Mouse (Mus musculus) forebrain, embryonic 13.5 days (tissue): ENCODE results near the gene Cend1. TPM values are rescaled to one million over a fixed set of nuclear protein-coding genes. Genes with fewer than 3 reads are reported as not detected.

Experiments
- ATAC-seq: fragments of 200-750 bp; cut with Nextera tagmentation; 2 replicates; pipeline ENCODE4 v1.8.0; 2017
- H3K27ac ChIP-seq: fragments of 300-500 bp; sonication (generic); 2 replicates; pipeline ENCODE4 v1.5.1; 2015; ENCODE audit warnings: inconsistent platforms, mild to moderate bottlenecking, moderate library complexity
- H3K27me3 ChIP-seq: fragments of 300-500 bp; sonication (generic); 2 replicates; pipeline ENCODE4 v1.6.1; 2015; ENCODE audit warnings: mild to moderate bottlenecking, inconsistent platforms
- H3K36me3 ChIP-seq: fragments of 300-500 bp; sonication (generic); 2 replicates; pipeline ENCODE4 v1.6.1; 2015; ENCODE audit warnings: mild to moderate bottlenecking, inconsistent platforms; ENCODE audit not compliant: poor library complexity, severe bottlenecking
- H3K4me1 ChIP-seq: fragments of 300-500 bp; sonication (generic); 2 replicates; pipeline ENCODE4 v1.6.1; 2015; ENCODE audit warnings: inconsistent platforms
- H3K4me2 ChIP-seq: fragments of 300-500 bp; sonication (generic); 2 replicates; pipeline ENCODE4 v1.6.1; 2015; ENCODE audit warnings: inconsistent platforms, mild to moderate bottlenecking, moderate library complexity
- H3K4me3 ChIP-seq: fragments of 300-500 bp; sonication (generic); 2 replicates; pipeline ENCODE4 v1.5.1; 2015; ENCODE audit warnings: mild to moderate bottlenecking, inconsistent platforms
- H3K9ac ChIP-seq: fragments of 300-500 bp; sonication (generic); 2 replicates; pipeline ENCODE4 v1.6.1; 2015; ENCODE audit warnings: mild to moderate bottlenecking, inconsistent platforms
- H3K9me3 ChIP-seq: fragments of 300-500 bp; sonication (generic); replicated peaks from 2 replicates; pipeline ENCODE4 v1.6.1; 2016; ENCODE audit warnings: inconsistent platforms
- WGBS: fragments of 180-500 bp; shearing (Covaris S2); methylation state at CpG from one replicate; pipeline ENCODE4 v1.1.7; 2015; 5-methylcytosine and 5-hydroxymethylcytosine counted together
- polyA plus RNA-seq: library from polyadenylated mRNA; unstranded; fragments of >200 nt; fragmentation: Nextera tagmentation; extraction: Ambion mirVana; gene quantifications from 2 replicates; pipeline ENCODE4 v1.2.1, GENCODE M21; 2015

The Cend1 gene
- 27.3 and 27.5 TPM in 2 replicates for polyA plus RNA-seq

DNA sequence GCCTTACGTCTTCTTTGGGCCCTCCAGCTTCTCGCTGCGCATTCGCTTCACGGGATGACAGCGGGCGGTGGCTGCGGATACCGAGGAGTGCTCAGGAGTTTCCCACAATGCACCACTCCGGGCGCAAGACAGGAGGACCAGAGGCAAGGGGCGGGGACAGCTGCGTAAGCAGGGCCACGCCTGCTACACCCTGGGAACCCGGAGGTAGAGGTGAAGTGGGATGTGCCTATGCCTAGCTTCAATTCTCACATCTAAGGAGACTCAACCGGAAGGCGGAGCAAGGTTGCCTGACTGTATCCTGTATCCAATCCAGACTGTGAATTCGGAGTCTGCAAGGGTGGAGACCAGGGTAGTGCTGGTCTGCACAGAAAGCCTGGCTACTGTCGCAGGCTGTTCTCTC, at the start of gene Cend1:
TSS of gene Cend1 (minus strand) at position 182 of the 400 bp plus-strand sequence.
- peak within 1 kb of the TSS; percentile 52 for H3K4me3 ChIP-seq

DNA sequence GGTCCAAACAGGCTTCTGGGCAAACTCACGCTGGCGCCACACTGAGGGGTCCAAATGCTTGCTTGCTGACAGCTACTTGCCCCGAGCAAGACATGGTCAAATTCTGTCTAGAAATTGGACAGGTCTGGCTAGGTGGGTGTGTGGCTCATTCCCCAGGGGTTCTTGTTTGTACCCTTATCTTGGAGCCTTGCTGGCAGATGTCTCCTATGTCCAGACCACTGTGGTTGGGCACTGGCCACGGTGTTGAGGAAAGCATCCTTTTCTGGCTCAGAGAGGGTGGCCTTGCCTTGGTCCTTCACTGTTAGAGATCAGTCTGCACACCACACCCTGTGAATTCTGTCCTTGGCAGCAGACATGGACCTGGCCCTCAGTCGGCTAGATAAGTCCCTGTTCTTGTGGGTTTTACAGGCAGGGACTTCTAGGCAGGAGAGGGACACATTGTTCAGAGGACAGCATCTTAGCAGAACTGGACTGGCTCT, 49.0 kb upstream of the Cend1 start:
- H3K36me3 ChIP-seq, result no peaks in the 10 kb centered on the region
- WGBS, result 84% methylated on average over 5 of the region's 5 CpGs

More for the DNA sequence above, at the start of gene Cend1:
- H3K9ac ChIP-seq, result peak within 1 kb of the TSS; percentile 79
- peak within 1 kb of the TSS; percentile 91 for H3K4me2 ChIP-seq
- peaks cover 40% of the 10 kb centered on the region for H3K4me1 ChIP-seq
- ATAC-seq, result peak; percentile 87
- WGBS, result under 1% methylated on average over 19 of the region's 19 CpGs
- H3K27me3 ChIP-seq, result no peaks in the 10 kb centered on the region
- H3K36me3 ChIP-seq, result peaks cover 55% of the 10 kb centered on the region
- H3K9me3 ChIP-seq, result no peaks in the 10 kb centered on the region
- H3K27ac ChIP-seq, result peak within 1 kb of the TSS; percentile 62

GRCm38 (mm10) chr7:141477578-141478269, 48.4 kb upstream of the Cend1 start:
- no peak for ATAC-seq

More for the DNA sequence above, 49.0 kb upstream of the Cend1 start:
- no peak overlapping the region for H3K27ac ChIP-seq
- H3K27me3 ChIP-seq, result peaks cover 39% of the 10 kb centered on the region
- H3K4me3 ChIP-seq, result no peak overlapping the region
- no peak for ATAC-seq
- H3K9ac ChIP-seq, result no peak overlapping the region
- H3K4me2 ChIP-seq, result no peak overlapping the region
- peaks cover 56% of the 10 kb centered on the region for H3K4me1 ChIP-seq
- H3K9me3 ChIP-seq, result no peaks in the 10 kb centered on the region

GRCm38 (mm10) chr7:141476981-141477370, 47.7 kb upstream of the Cend1 start:
- H3K4me1 ChIP-seq, result peaks cover 46% of the 10 kb centered on the region
- H3K4me3 ChIP-seq, result no peak overlapping the region
- 31% methylated on average over 7 of the region's 7 CpGs for WGBS
- peak overlapping the region; percentile 87 for H3K4me2 ChIP-seq
- H3K9ac ChIP-seq, result no peak overlapping the region
- peak overlapping the region; percentile 25; the same call in 1 of the 2 replicates for H3K27ac ChIP-seq
- no peak for ATAC-seq
- peaks cover 31% of the 10 kb centered on the region for H3K27me3 ChIP-seq
- H3K9me3 ChIP-seq, result no peaks in the 10 kb centered on the region
- H3K36me3 ChIP-seq, result peaks cover 10% of the 10 kb centered on the region

More at GRCm38 (mm10) chr7:141477578-141478269, 48.4 kb upstream of the Cend1 start:
- Histone ChIP-seq H3K9ac (no peak overlapping the region), H3K36me3 (peaks cover 3% of the 10 kb centered on the region; the same call in 1 of the 2 replicates), H3K4me3 (no peak overlapping the region), H3K9me3 (no peaks in the 10 kb centered on the region), H3K4me1 (peaks cover 52% of the 10 kb centered on the region), H3K27me3 (peaks cover 33% of the 10 kb centered on the region), H3K4me2 (no peak overlapping the region), H3K27ac (no peak overlapping the region)
- 71% methylated on average over 4 of the region's 4 CpGs for WGBS

- H3K4me3 ChIP-seq, result peak overlapping the region; percentile 81
- peak overlapping the region; percentile 86 for H3K9ac ChIP-seq
- H3K27ac ChIP-seq, result peak overlapping the region; percentile 25; the same call in 1 of the 2 replicates
- peaks cover 14% of the 10 kb centered on the region for H3K36me3 ChIP-seq
- ATAC-seq, result no peak
- no peaks in the 10 kb centered on the region for H3K9me3 ChIP-seq
- 8% methylated on average over 17 of the region's 17 CpGs for WGBS
- H3K4me1 ChIP-seq, result peaks cover 41% of the 10 kb centered on the region
- peaks cover 27% of the 10 kb centered on the region for H3K27me3 ChIP-seq
- peak overlapping the region; percentile 87 for H3K4me2 ChIP-seq
These were observed 47.1 kb upstream of the Cend1 start for GRCm38 (mm10) chr7:141476226-141476980.

GRCm38 (mm10) chr7:141475805-141476158, 46.5 kb upstream of the Cend1 start:
- WGBS, result 4% methylated on average over 12 of the region's 12 CpGs
- H3K9ac ChIP-seq, result peak overlapping the region; percentile 86
- peak overlapping the region; percentile 81 for H3K4me3 ChIP-seq
- H3K4me2 ChIP-seq, result peak overlapping the region; percentile 87
- peaks cover 20% of the 10 kb centered on the region for H3K36me3 ChIP-seq
- ATAC-seq, result no peak
- peaks cover 35% of the 10 kb centered on the region for H3K4me1 ChIP-seq
- peaks cover 27% of the 10 kb centered on the region for H3K27me3 ChIP-seq
- no peaks in the 10 kb centered on the region for H3K9me3 ChIP-seq
- no peak overlapping the region for H3K27ac ChIP-seq

DNA sequence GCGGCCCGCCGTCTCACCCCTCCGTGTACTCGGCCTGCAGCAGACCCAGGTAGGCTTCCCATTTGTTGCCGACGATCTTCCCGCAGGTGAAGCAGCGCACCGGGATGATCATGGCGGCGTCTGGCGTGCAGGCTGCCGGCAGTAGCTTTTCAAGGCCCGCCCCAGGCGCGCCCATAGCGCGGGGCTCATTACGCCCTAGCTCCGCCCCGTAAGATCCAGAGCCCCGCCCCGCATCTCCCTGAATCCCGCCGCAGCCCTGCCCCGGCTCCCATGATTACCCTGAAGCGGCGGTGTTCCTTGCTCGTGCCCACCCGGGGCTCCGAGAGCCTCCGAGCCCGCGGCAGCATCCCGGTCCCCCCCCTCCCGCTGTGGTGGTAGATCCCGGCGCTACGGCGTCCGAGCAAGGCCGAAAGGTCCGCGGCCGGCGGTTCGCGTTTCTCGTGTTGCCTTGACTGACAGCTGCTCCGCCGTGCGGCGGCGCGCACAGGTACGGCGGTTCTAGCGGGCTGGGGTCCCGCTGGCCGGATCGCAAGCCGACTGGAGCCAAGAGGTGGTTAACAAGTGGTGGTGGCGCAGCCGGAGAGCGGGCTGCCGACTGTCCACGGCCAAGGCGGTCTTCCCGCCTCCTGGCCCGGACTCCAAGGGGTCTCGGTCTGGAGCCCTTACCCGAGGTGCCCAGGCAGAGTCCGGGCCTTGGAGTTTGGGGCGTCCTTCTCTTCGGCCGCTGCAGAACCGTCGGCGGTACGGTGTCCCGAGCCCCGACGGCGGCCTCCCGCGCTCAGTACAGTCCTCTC, 45.9 kb upstream of the Cend1 start, which contains the start of the genes Polr2l and Tspan4:
TSS of gene Polr2l (minus strand) at position 122 of the 794 bp plus-strand sequence.
TSS of gene Tspan4 (plus strand) at position 230 of the 794 bp plus-strand sequence.
- under 1% methylated on average over 87 of the region's 87 CpGs for WGBS
- Histone ChIP-seq H3K4me2 (peak within 1 kb of the TSS; percentile 87), H3K36me3 (peaks cover 26% of the 10 kb centered on the region), H3K27ac (peak within 1 kb of the TSS; percentile 85), H3K4me1 (peaks cover 34% of the 10 kb centered on the region), H3K9ac (peak within 1 kb of the TSS; percentile 86), H3K9me3 (no peaks in the 10 kb centered on the region), H3K27me3 (peaks cover 27% of the 10 kb centered on the region), H3K4me3 (peak within 1 kb of the TSS; percentile 81)
- peak; percentile 91 for ATAC-seq

GRCm38 (mm10) chr7:141474160-141474559, 44.9 kb upstream of the Cend1 start:
- Histone ChIP-seq H3K9me3 (no peaks in the 10 kb centered on the region), H3K36me3 (peaks cover 36% of the 10 kb centered on the region), H3K27me3 (peaks cover 27% of the 10 kb centered on the region), H3K4me2 (peak overlapping the region; percentile 87), H3K27ac (no peak overlapping the region), H3K9ac (peak overlapping the region; percentile 86), H3K4me1 (peaks cover 44% of the 10 kb centered on the region), H3K4me3 (peak overlapping the region; percentile 81)
- WGBS, result 9% methylated on average over 5 of the region's 5 CpGs
- no peak for ATAC-seq

DNA sequence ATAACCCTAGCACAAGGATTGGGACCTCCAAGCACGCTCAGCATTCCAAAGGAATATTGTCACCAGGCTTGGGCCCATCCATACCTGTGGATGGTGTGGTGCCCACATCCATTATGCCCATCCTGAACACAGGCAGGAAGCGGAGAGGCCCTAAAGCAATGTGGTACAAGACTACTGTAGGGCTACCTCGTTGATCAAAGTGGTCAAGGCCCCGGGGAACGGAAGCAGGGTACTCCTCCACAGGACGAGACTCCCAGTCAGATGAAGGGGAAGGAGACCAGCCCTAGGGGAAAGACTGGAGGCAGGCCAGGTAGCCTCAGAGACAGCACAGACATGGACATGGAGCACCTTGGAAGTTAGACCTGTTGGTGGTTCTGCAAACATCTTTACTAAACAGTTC, 43.5 kb upstream of the Cend1 start:
- 89% methylated on average over 6 of the region's 6 CpGs for WGBS
- ATAC-seq, result no peak
- Histone ChIP-seq H3K27me3 (peaks cover 21% of the 10 kb centered on the region), H3K27ac (no peak overlapping the region), H3K4me3 (no peak overlapping the region), H3K9me3 (no peaks in the 10 kb centered on the region), H3K4me1 (peaks cover 58% of the 10 kb centered on the region), H3K9ac (no peak overlapping the region), H3K4me2 (no peak overlapping the region), H3K36me3 (peaks cover 36% of the 10 kb centered on the region)

DNA sequence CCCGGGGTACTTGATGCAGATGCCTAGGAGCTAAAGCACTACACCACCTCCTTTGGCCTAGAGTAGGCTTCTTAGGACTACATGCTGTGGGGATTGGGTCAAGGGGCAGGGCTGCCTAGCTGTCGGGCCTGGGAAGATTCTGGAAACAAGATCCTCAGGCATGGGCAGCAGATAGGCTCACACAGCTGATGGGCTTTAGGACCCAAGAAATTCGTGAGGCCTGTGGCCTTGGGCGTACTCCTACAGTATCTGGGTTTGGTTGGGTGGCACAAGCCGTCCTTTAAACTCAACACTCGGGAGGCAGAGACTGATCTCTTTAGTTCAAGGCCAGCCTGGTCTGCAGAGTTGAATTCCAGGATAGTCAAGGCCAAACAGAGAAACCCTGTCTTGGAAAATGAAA, 42.9 kb upstream of the Cend1 start:
- 82% methylated on average over 6 of the region's 6 CpGs for WGBS
- no peak for ATAC-seq
- Histone ChIP-seq H3K9ac (no peak overlapping the region), H3K36me3 (peaks cover 36% of the 10 kb centered on the region), H3K4me3 (no peak overlapping the region), H3K4me1 (peaks cover 62% of the 10 kb centered on the region), H3K27me3 (peaks cover 19% of the 10 kb centered on the region), H3K27ac (no peak overlapping the region), H3K9me3 (no peaks in the 10 kb centered on the region), H3K4me2 (no peak overlapping the region)

DNA sequence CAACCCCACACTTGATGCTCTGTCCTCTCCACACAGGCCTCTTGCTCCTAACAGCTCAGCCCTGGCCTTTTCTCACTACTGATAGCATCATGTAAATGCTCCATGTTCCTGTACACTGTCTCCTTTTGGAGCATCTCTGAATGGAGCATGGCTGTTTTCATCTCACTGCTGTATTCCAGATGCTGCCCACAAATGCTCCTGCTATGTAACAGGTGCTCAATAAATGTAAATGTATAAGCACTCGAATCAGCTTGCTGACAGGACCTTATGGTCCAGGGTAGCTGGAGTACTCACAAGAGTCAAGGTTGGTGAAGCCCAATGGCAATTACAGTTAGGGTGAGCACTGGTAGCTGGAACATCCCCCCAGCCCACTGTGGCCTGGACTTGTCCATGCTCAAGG, 41.9 kb upstream of the Cend1 start:
- Histone ChIP-seq H3K27me3 (peaks cover 18% of the 10 kb centered on the region), H3K4me1 (peaks cover 59% of the 10 kb centered on the region), H3K9me3 (no peaks in the 10 kb centered on the region), H3K27ac (no peak overlapping the region), H3K36me3 (peaks cover 36% of the 10 kb centered on the region), H3K4me3 (no peak overlapping the region), H3K4me2 (no peak overlapping the region), H3K9ac (no peak overlapping the region)
- 77% methylated on average over 1 of the region's 1 CpGs for WGBS
- no peak for ATAC-seq
